Mouse (Mus musculus): ENCODE measurements at regions not wholly inside any gene's neighbourhood (a gene's known extent, or its start where the extent isn't known, plus 50 kb on each side); places are given as distances from the start of the nearest gene placed in this dataset.

GRCm38 (mm10) chr15:8832970-8833369 is 122.4 kb upstream of the Slc1a3 start:
- TF ChIP-seq CTCF (IDR thresholded peaks at IDR 0.05; ENCODE audit: low read depth) (no peak), EP300 (optimal IDR thresholded peaks at IDR 0.05) (no peak)
